Comparison of ENCODE assay signal across 9 mouse cellular contexts in the genomic region with DNA sequence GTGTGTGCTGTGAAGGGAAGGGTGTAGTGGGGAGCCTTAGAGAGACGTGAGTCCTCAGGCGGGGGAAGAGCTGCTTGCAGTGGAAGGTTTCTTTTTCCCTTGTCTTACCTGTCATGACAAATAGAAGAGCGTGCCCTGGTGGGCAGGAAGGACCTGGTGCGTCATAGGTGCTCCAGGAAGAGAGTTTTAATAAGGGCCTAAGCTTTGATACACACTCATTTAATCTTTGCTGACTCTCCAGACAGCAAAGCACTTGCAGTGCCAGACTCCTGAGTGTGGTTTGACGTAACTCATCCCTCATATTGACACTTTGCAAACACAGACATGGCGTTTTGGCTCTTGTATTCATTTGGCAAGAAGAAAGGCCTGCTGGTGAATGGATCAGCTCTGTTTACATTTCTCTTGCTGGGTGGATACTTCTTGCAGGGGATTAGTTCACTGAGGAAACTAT. TPM values are rescaled to one million over a fixed set of nuclear protein-coding genes. Genes with fewer than 3 reads are reported as not detected.
DNase-seq lines count a peak whose midpoint lies in the region; ATAC-seq and TF ChIP-seq lines count a peak whose summit lies in the region.
"Had no signal": no experiment of that assay in that cellular context is flagged by ENCODE, and none has a peak within 500 bp of the region (broad histone marks: within the 10 kb centered on the region; RNA-seq: fewer than 3 reads in every experiment).

No protein-coding gene starts in this region.

- no peak for ATAC-seq in heart, embryonic 11.5 days (replicated peaks; ENCODE audit: insufficient number of reproducible peaks, low FRiP score, low TSS enrichment)
- peak; percentile 68 for ATAC-seq in heart, embryonic 16.5 days (replicated peaks; ENCODE audit: extremely low read depth, insufficient read depth, low FRiP score)
- ATAC-seq in lung, postnatal 0 days = peak; percentile 96
- ATAC-seq in hindbrain, embryonic 12.5 days (ENCODE audit: low FRiP score) = no peak

- peak; percentile 47 for TF ChIP-seq CTCF in lung, postnatal 0 days (IDR thresholded peaks at IDR 0.05)

- H3K4me1 ChIP-seq in heart, embryonic 11.5 days (ENCODE audit: control insufficient read depth, insufficient read depth, low read length) = peaks cover 17% of the 10 kb centered on the region
- peaks cover 19% of the 10 kb centered on the region for H3K4me1 ChIP-seq in heart, embryonic 16.5 days (ENCODE audit: control insufficient read depth, insufficient read depth, low read length)
- H3K4me1 ChIP-seq in lung, postnatal 0 days (ENCODE audit: insufficient read depth, low read depth, low read length) = peaks cover 9% of the 10 kb centered on the region; the same call in 1 of the 2 replicates
- peaks cover 20% of the 10 kb centered on the region for H3K4me1 ChIP-seq in hindbrain, embryonic 12.5 days

- H3K27me3 ChIP-seq in heart, embryonic 11.5 days (ENCODE audit: control insufficient read depth, insufficient read depth, low read length) = no peaks in the 10 kb centered on the region
- no peaks in the 10 kb centered on the region for H3K27me3 ChIP-seq in heart, embryonic 16.5 days (ENCODE audit: control insufficient read depth, insufficient read depth, low read length)
- no peaks in the 10 kb centered on the region for H3K27me3 ChIP-seq in lung, postnatal 0 days (replicated peaks; ENCODE audit: insufficient read depth, low read length)
- no peaks in the 10 kb centered on the region for H3K27me3 ChIP-seq in hindbrain, embryonic 12.5 days
- H3K27me3 ChIP-seq: neural tube, embryonic 12.5 days had no signal

- DNase-seq in heart, adult 18-20 months = peak; percentile 52 to 55
- DNase-seq in NIH3T3 (ENCODE audit: low read depth) = peak; percentile 73
- peak; percentile 98 for DNase-seq in lung, postnatal 0 days (ENCODE audit: low spot score)
- DNase-seq in cerebellum, adult 11-12 months = no peak
- no peak for DNase-seq in c-Kit-positive CD71-positive TER-119-positive erythroid progenitor cells, embryonic 14.5 days (ENCODE audit: low spot score)

- H3K4me2 ChIP-seq in heart, embryonic 11.5 days = no peak overlapping the region
- no peak overlapping the region for H3K4me2 ChIP-seq in heart, embryonic 16.5 days (ENCODE audit: low read depth, low read length)
- H3K4me2 ChIP-seq in lung, postnatal 0 days (replicated peaks; ENCODE audit: low read depth, low read length) = peak overlapping the region; percentile 35; the same call in 1 of the 2 replicates
- H3K4me2 ChIP-seq in hindbrain, embryonic 12.5 days (replicated peaks) = no peak overlapping the region
- H3K4me2 ChIP-seq: neural tube, embryonic 12.5 days had no signal

- no peak overlapping the region for H3K4me3 ChIP-seq in heart, embryonic 11.5 days (ENCODE audit: low read depth, low read length)
- H3K4me3 ChIP-seq in heart, embryonic 16.5 days (ENCODE audit: low read length) = no peak overlapping the region
- H3K4me3 ChIP-seq in lung, postnatal 0 days (ENCODE audit: low read depth, low read length) = no peak overlapping the region
- no peak overlapping the region for H3K4me3 ChIP-seq in hindbrain, embryonic 12.5 days
- H3K4me3 ChIP-seq: neural tube, embryonic 12.5 days had no signal

- peak; percentile 97 for TF ChIP-seq EP300 in lung, postnatal 0 days (IDR thresholded peaks at IDR 0.05)

- no peaks in the 10 kb centered on the region for H3K9me3 ChIP-seq in heart, embryonic 11.5 days (replicated peaks; ENCODE audit: control insufficient read depth, low read length)
- no peaks in the 10 kb centered on the region for H3K9me3 ChIP-seq in heart, embryonic 16.5 days (replicated peaks; ENCODE audit: control insufficient read depth, low read length)
- no peaks in the 10 kb centered on the region for H3K9me3 ChIP-seq in lung, postnatal 0 days (ENCODE audit: low read length)
- H3K9me3 ChIP-seq in hindbrain, embryonic 12.5 days (replicated peaks) = no peaks in the 10 kb centered on the region
- H3K9me3 ChIP-seq: neural tube, embryonic 12.5 days had no signal

- WGBS in heart, embryonic 11.5 days (ENCODE audit: insufficient replicate concordance) = 48% methylated on average over 6 of the region's 6 CpGs
- whole genome bisulfite sequencing in heart, embryonic 16.5 days = 37% methylated on average over 6 of the region's 6 CpGs
- 6% methylated on average over 6 of the region's 6 CpGs for WGBS in lung, postnatal 0 days
- 70% methylated on average over 6 of the region's 6 CpGs for WGBS in hindbrain, embryonic 12.5 days

- no peak overlapping the region for H3K9ac ChIP-seq in heart, embryonic 11.5 days (ENCODE audit: low read depth, low read length)
- H3K9ac ChIP-seq in heart, embryonic 16.5 days (ENCODE audit: low read length) = no peak overlapping the region
- 0 out of 2 replicates have a peak overlapping the region, but pooled peaks have one; percentile 1 for H3K9ac ChIP-seq in lung, postnatal 0 days (replicated peaks; ENCODE audit: low read depth)
- no peak overlapping the region for H3K9ac ChIP-seq in hindbrain, embryonic 12.5 days
- H3K9ac ChIP-seq: neural tube, embryonic 12.5 days had no signal

- H3K27ac ChIP-seq in heart, embryonic 11.5 days (ENCODE audit: low read depth, low read length) = no peak overlapping the region
- H3K27ac ChIP-seq in heart, embryonic 16.5 days (ENCODE audit: low read length) = 0 out of 2 replicates have a peak overlapping the region, but pooled peaks have one; percentile 54
- H3K27ac ChIP-seq in lung, postnatal 0 days (ENCODE audit: low read length) = peak overlapping the region; percentile 88
- H3K27ac ChIP-seq in hindbrain, embryonic 12.5 days = no peak overlapping the region
- H3K27ac ChIP-seq: neural tube, embryonic 12.5 days had no signal

- H3K36me3 ChIP-seq in heart, embryonic 11.5 days (ENCODE audit: control insufficient read depth, insufficient read depth, low read length) = peaks cover 6% of the 10 kb centered on the region
- peaks cover 10% of the 10 kb centered on the region for H3K36me3 ChIP-seq in heart, embryonic 16.5 days (ENCODE audit: control insufficient read depth, insufficient read depth)
- H3K36me3 ChIP-seq in lung, postnatal 0 days (ENCODE audit: insufficient read depth, low read length) = peaks cover 7% of the 10 kb centered on the region; the same call in 1 of the 2 replicates
- H3K36me3 ChIP-seq in hindbrain, embryonic 12.5 days = peaks cover 30% of the 10 kb centered on the region

RNA-seq across cellular contexts. Expression of a gene that starts 34.5 kb away (rescaled TPM):
- 100 to 1,000 TPM in 1 of 2 experiments, 10 to 100 TPM in 1; 93.4 to 104 TPM for total RNA-seq in heart, adult 18-20 months (2021)
- polyA plus RNA-seq in heart, embryonic 11.5 days (2014; fragmentation: Nextera tagmentation; extraction: Ambion mirVana) = 69.0 and 71.5 TPM in 2 replicates
- polyA plus RNA-seq in heart, embryonic 16.5 days (2015; fragmentation: Nextera tagmentation; extraction: Ambion mirVana) = 58.0 and 62.2 TPM in 2 replicates
- polyA plus RNA-seq in lung, postnatal 0 days (2015; fragmentation: Nextera tagmentation; extraction: Ambion mirVana) = 49.2 and 50.8 TPM in 2 replicates
- 79.7 and 80.1 TPM in 2 replicates for polyA plus RNA-seq in hindbrain, embryonic 12.5 days (2016; fragmentation: Nextera tagmentation; extraction: Ambion mirVana)

RNA-seq across cellular contexts. Expression of a gene that starts 34.5 kb away (rescaled TPM):
- total RNA-seq in heart, adult 18-20 months (2021) = 10 to 100 TPM; 47.8 to 52.4 TPM
- 31.8 and 38.4 TPM in 2 replicates for polyA plus RNA-seq in heart, embryonic 11.5 days (2014; fragmentation: Nextera tagmentation; extraction: Ambion mirVana)
- polyA plus RNA-seq in heart, embryonic 16.5 days (2015; fragmentation: Nextera tagmentation; extraction: Ambion mirVana) = 38.2 and 38.7 TPM in 2 replicates
- 11.3 and 11.6 TPM in 2 replicates for polyA plus RNA-seq in lung, postnatal 0 days (2015; fragmentation: Nextera tagmentation; extraction: Ambion mirVana)
- 42.5 and 43.6 TPM in 2 replicates for polyA plus RNA-seq in hindbrain, embryonic 12.5 days (2016; fragmentation: Nextera tagmentation; extraction: Ambion mirVana)

RNA-seq across cellular contexts. Expression of a gene that starts 34.5 kb away (rescaled TPM):
- 10 to 100 TPM; 26.0 to 30.7 TPM for total RNA-seq in heart, adult 18-20 months (2021)
- 88.6 and 98.2 TPM in 2 replicates for polyA plus RNA-seq in heart, embryonic 11.5 days (2014; fragmentation: Nextera tagmentation; extraction: Ambion mirVana)
- polyA plus RNA-seq in heart, embryonic 16.5 days (2015; fragmentation: Nextera tagmentation; extraction: Ambion mirVana) = 68.7 and 72.9 TPM in 2 replicates
- polyA plus RNA-seq in lung, postnatal 0 days (2015; fragmentation: Nextera tagmentation; extraction: Ambion mirVana) = 34.5 and 36.1 TPM in 2 replicates
- 89.2 and 91.4 TPM in 2 replicates for polyA plus RNA-seq in hindbrain, embryonic 12.5 days (2016; fragmentation: Nextera tagmentation; extraction: Ambion mirVana)

Comparison
In these comparisons a context has a peak if more than half of its experiments do, and no peak if none do; other contexts are left out.
1. ATAC-seq: peak in heart, embryonic 16.5 days (single experiment) and lung, postnatal 0 days (single experiment); none in heart, embryonic 11.5 days (single experiment) and hindbrain, embryonic 12.5 days (single experiment).
2. H3K27ac ChIP-seq: peak in heart, embryonic 16.5 days (single experiment) and lung, postnatal 0 days (single experiment); none in heart, embryonic 11.5 days (single experiment) and hindbrain, embryonic 12.5 days (single experiment).
3. DNase-seq: peak in heart, adult 18-20 months (2 of 2), NIH3T3 (single experiment) and lung, postnatal 0 days (single experiment); none in cerebellum, adult 11-12 months (single experiment) and c-Kit-positive CD71-positive TER-119-positive erythroid progenitor cells, embryonic 14.5 days (single experiment).